Mouse (Mus musculus) MEL (cell line): ENCODE data around the gene Nat10. TPM values are rescaled to one million over a fixed set of nuclear protein-coding genes. Genes with fewer than 3 reads are reported as not detected.

Experiments used
- DNase-seq: peaks from one replicate; pipeline ENCODE4 v3.0.0; 2011; ENCODE audit warnings: low read depth, low spot score
- H3K27ac ChIP-seq: 2 replicates; pipeline ENCODE4 v1.5.1; 2012; ENCODE audit warnings: low read depth, mild to moderate bottlenecking, control low read depth, low read length, moderate library complexity; ENCODE audit not compliant: control insufficient read depth
- H3K27me3 ChIP-seq, 2 experiments: fragments of 150-350 bp in 1 of 2; sonication (generic) in 1 of 2; 2 replicates each; pipeline ENCODE4 v1.6.1; 2012; ENCODE audit warnings: low read length in 2 of 2, mild to moderate bottlenecking in 2 of 2, improper control_type of control experiment in 1 of 2, moderate library complexity in 1 of 2; ENCODE audit not compliant: insufficient read depth in 2 of 2, control insufficient read depth in 1 of 2
- H3K36me3 ChIP-seq, 2 experiments: 2 replicates each; pipeline ENCODE4 v1.6.1; 2012 to 2014; ENCODE audit warnings: low read length in 2 of 2, improper control_type of control experiment in 1 of 2, inconsistent platforms in 1 of 2, mild to moderate bottlenecking in 1 of 2; ENCODE audit not compliant: insufficient read depth in 2 of 2, control insufficient read depth in 1 of 2
- H3K4me1 ChIP-seq, 2 experiments: fragments of 150-350 bp in 1 of 2; sonication (generic) in 1 of 2; 2 replicates each; pipeline ENCODE4 v1.6.1; 2012; ENCODE audit warnings: low read length in 2 of 2, improper control_type of control experiment in 1 of 2, mild to moderate bottlenecking in 1 of 2; ENCODE audit not compliant: insufficient read depth in 2 of 2, control insufficient read depth in 1 of 2
- H3K4me3 ChIP-seq, 2 experiments: fragments of 150-350 bp in 1 of 2; sonication (generic) in 1 of 2; 2 replicates each; pipeline ENCODE4 v1.5.1; 2012; ENCODE audit warnings: low read depth in 2 of 2, low read length in 2 of 2, mild to moderate bottlenecking in 2 of 2, moderate library complexity in 2 of 2, control low read depth in 1 of 2, improper control_type of control experiment in 1 of 2; ENCODE audit not compliant: control insufficient read depth in 1 of 2, insufficient read depth in 1 of 2
- H3K79me2 ChIP-seq: 2 replicates; pipeline ENCODE4 v1.6.1; 2012; ENCODE audit warnings: mild to moderate bottlenecking, low read length, moderate library complexity; ENCODE audit not compliant: control insufficient read depth, poor library complexity, insufficient read depth
- H3K9ac ChIP-seq: 2 replicates; pipeline ENCODE4 v1.6.1; 2012; ENCODE audit warnings: low read depth, mild to moderate bottlenecking, control low read depth, low read length, moderate library complexity; ENCODE audit not compliant: control insufficient read depth, poor library complexity, severe bottlenecking
- H3K9me3 ChIP-seq: fragments of 150-350 bp; sonication (generic); replicated peaks from 2 replicates; pipeline ENCODE4 v1.6.1; 2012; ENCODE audit warnings: mild to moderate bottlenecking, low read length, improper control_type of control experiment, moderate library complexity; ENCODE audit not compliant: insufficient read depth
- E2F4 ChIP-seq: IDR thresholded peaks from 2 replicates; pipeline ENCODE4 v1.6.1; 2011; ENCODE audit warnings: low read depth, low read length, improper control_type of control experiment, borderline replicate concordance
- EP300 ChIP-seq, 2 experiments: IDR thresholded peaks; 2 replicates each; pipeline ENCODE4 v1.6.1; 2011; ENCODE audit warnings: improper control_type of control experiment in 2 of 2, low read length in 2 of 2, low read depth in 1 of 2, mild to moderate bottlenecking in 1 of 2
- ETS1 ChIP-seq: IDR thresholded peaks from 2 replicates; pipeline ENCODE4 v1.6.1; 2012; ENCODE audit warnings: low read depth, mild to moderate bottlenecking, inconsistent platforms, low read length, improper control_type of control experiment, moderate library complexity
- GATA1 ChIP-seq: IDR thresholded peaks from 2 replicates; pipeline ENCODE4 v1.6.1; 2011; ENCODE audit warnings: low read depth, low read length, improper control_type of control experiment
- MXI1 ChIP-seq: IDR thresholded peaks from 2 replicates; pipeline ENCODE4 v1.6.1; 2011; ENCODE audit warnings: mild to moderate bottlenecking, low read depth, low read length, improper control_type of control experiment
- MYB ChIP-seq: IDR thresholded peaks from 2 replicates; pipeline ENCODE4 v1.6.1; 2011; ENCODE audit warnings: mild to moderate bottlenecking, low read depth, low read length, improper control_type of control experiment
- MYC ChIP-seq: IDR thresholded peaks from 2 replicates; pipeline ENCODE4 v1.6.1; 2011; ENCODE audit warnings: low read depth, mild to moderate bottlenecking, low read length, improper control_type of control experiment, moderate library complexity
- SIN3A ChIP-seq: IDR thresholded peaks from 2 replicates; pipeline ENCODE4 v1.6.1; 2012; ENCODE audit warnings: low read length, improper control_type of control experiment, inconsistent platforms
- TAL1 ChIP-seq: IDR thresholded peaks from 2 replicates; pipeline ENCODE4 v1.6.1; 2012; ENCODE audit warnings: mild to moderate bottlenecking, inconsistent platforms, low read length, moderate library complexity, mixed read lengths
- TCF12 ChIP-seq: IDR thresholded peaks from 2 replicates; pipeline ENCODE4 v1.6.1; 2014; ENCODE audit warnings: low read depth, mild to moderate bottlenecking, inconsistent platforms, low read length, improper control_type of control experiment, moderate library complexity
- polyA plus RNA-seq, 2 experiments: library from polyadenylated mRNA; stranded (reverse) in 1 of 2; unstranded in 1 of 2; fragments of >175 nt in 1 of 2; fragments of >200 nt in 1 of 2; gene quantifications; 2 replicates each; pipeline versions ENCODE4 v1.2.1 to v1.2.4; 2012; ENCODE audit warnings: low replicate concordance in 2 of 2, low read depth in 1 of 2; ENCODE audit not compliant: insufficient read length in 2 of 2, insufficient read depth in 1 of 2, missing spikeins in 1 of 2
- total RNA-seq: library from RNA; depleted of rRNA; stranded (reverse); fragments of 300-350 nt; gene quantifications from 2 replicates; pipeline ENCODE4 v1.2.3, GENCODE M21; 2012

Gene Nat10
- total and polyA plus RNA-seq, 3 experiments = 74.7 to 107 TPM; not detected in 1

GRCm38 (mm10) chr2:103687143-103687542 lies 73.9 kb downstream of the Nat10 start:
- Histone ChIP-seq H3K27me3 (no peaks in the 10 kb centered on the region), H3K4me1 (peaks cover 17 to 18% of the 10 kb centered on the region in 2 experiments), H3K79me2 (no peaks in the 10 kb centered on the region)
- peak; percentile 46 for DNase-seq
- no peak for TF ChIP-seq E2F4
- peak; percentile 52 for TF ChIP-seq TCF12
- 0 out of 2 replicates have a peak, but pooled peaks have one; percentile 22 for TF ChIP-seq TAL1
- TF ChIP-seq ETS1 = peak; percentile 82; the same call in 1 of the 2 replicates
- TF ChIP-seq, all 39 proteins: peak for 3
- H3K4me3 ChIP-seq = no peak overlapping the region
- H3K9ac ChIP-seq = no peak overlapping the region
- no peak overlapping the region for H3K27ac ChIP-seq
- H3K36me3 ChIP-seq = peaks cover 0 to 4% of the 10 kb centered on the region in 2 experiments; a peak in 2 of 4 replicates
- no peaks in the 10 kb centered on the region for H3K9me3 ChIP-seq

GRCm38 (mm10) chr2:103685581-103685980 lies 75.5 kb downstream of the Nat10 start:
- no peaks in the 10 kb centered on the region for H3K79me2 ChIP-seq
- H3K27me3 ChIP-seq = no peaks in the 10 kb centered on the region
- TF ChIP-seq MYB (peak; percentile 23; the same call in 1 of the 2 replicates), EP300 (IDR thresholded peaks at IDR 0.05; ENCODE audit: low read depth in 1 of 2, low read length in 2 of 2) (peak; percentile 46 to 63), TCF12 (peak; percentile 48), MXI1 (peak; percentile 44; the same call in 1 of the 2 replicates), GATA1 (peak; percentile 7; the same call in 1 of the 2 replicates), SIN3A (no peak), TAL1 (no peak)

GRCm38 (mm10) chr2:103684926-103685577 lies 76.0 kb downstream of the Nat10 start:
- no peak overlapping the region for H3K4me3 ChIP-seq
- TF ChIP-seq MYC = no peak
- peak; percentile 46; the same call in 1 of the 2 replicates for TF ChIP-seq GATA1
- TF ChIP-seq TCF12 = peak; percentile 48; the same call in 1 of the 2 replicates
- TF ChIP-seq ETS1 = peak; percentile 88
- no peak for TF ChIP-seq EP300 (IDR thresholded peaks at IDR 0.05; ENCODE audit: low read depth in 1 of 2, low read length in 2 of 2)
- TF ChIP-seq, all 39 proteins: peak for 3
- Histone ChIP-seq H3K27me3 (no peaks in the 10 kb centered on the region), H3K9me3 (no peaks in the 10 kb centered on the region), H3K36me3 (peaks cover 0 to 4% of the 10 kb centered on the region in 2 experiments; a peak in 2 of 4 replicates), H3K9ac (peak overlapping the region; percentile 28), H3K4me1 (peaks cover 17 to 18% of the 10 kb centered on the region in 2 experiments), H3K79me2 (no peaks in the 10 kb centered on the region), H3K27ac (0 out of 2 replicates have a peak overlapping the region, but pooled peaks have one; percentile 20)
- DNase-seq = peak; percentile 45

More at GRCm38 (mm10) chr2:103685581-103685980, 75.5 kb downstream of the Nat10 start:
- H3K27ac ChIP-seq = 0 out of 2 replicates have a peak overlapping the region, but pooled peaks have one; percentile 20
- DNase-seq = no peak
- peak overlapping the region; percentile 28 for H3K9ac ChIP-seq
- H3K9me3 ChIP-seq = no peaks in the 10 kb centered on the region
- no peak overlapping the region for H3K4me3 ChIP-seq
- H3K36me3 ChIP-seq = peaks cover 0 to 4% of the 10 kb centered on the region in 2 experiments; a peak in 2 of 4 replicates
- H3K4me1 ChIP-seq = peaks cover 17 to 18% of the 10 kb centered on the region in 2 experiments
